Mouse (Mus musculus) testis, adult 2 months (tissue): ENCODE results near the gene Sfxn1. TPM values are rescaled to one million over a fixed set of nuclear protein-coding genes. Genes with fewer than 3 reads are reported as not detected.

Experiments
- H3K27ac ChIP-seq: fragments of 200-500 bp; 2 replicates; pipeline ENCODE4 v1.5.1; 2012; ENCODE audit warnings: low read depth, low read length; ENCODE audit not compliant: control insufficient read depth, insufficient read depth
- H3K27me3 ChIP-seq: fragments of 200-500 bp; 2 replicates; pipeline ENCODE4 v1.6.1; 2012; ENCODE audit warnings: mild to moderate bottlenecking, low read length, moderate library complexity; ENCODE audit not compliant: control insufficient read depth, insufficient read depth
- H3K36me3 ChIP-seq: fragments of 200-500 bp; 2 replicates; pipeline ENCODE4 v1.6.1; 2012; ENCODE audit warnings: mild to moderate bottlenecking, low read length; ENCODE audit not compliant: control insufficient read depth, insufficient read depth
- H3K4me1 ChIP-seq: fragments of 200-500 bp; 2 replicates; pipeline ENCODE4 v1.6.1; 2012; ENCODE audit warnings: low read length; ENCODE audit not compliant: control insufficient read depth, insufficient read depth
- H3K4me3 ChIP-seq: fragments of 200-500 bp; 2 replicates; pipeline ENCODE4 v1.5.1; 2012; ENCODE audit warnings: low read depth, mild to moderate bottlenecking, low read length, moderate library complexity, mixed read lengths; ENCODE audit not compliant: control insufficient read depth
- CTCF ChIP-seq: fragments of 200-500 bp; IDR thresholded peaks from 2 replicates; pipeline ENCODE4 v1.5.1; 2012; ENCODE audit warnings: low read depth, mild to moderate bottlenecking, inconsistent platforms, low read length, moderate library complexity; ENCODE audit not compliant: control insufficient read depth, insufficient read depth, insufficient replicate concordance
- POLR2A ChIP-seq: fragments of 200-500 bp; IDR thresholded peaks from 2 replicates; pipeline ENCODE4 v1.6.1; 2012; ENCODE audit warnings: low read depth, mild to moderate bottlenecking, inconsistent platforms, low read length, moderate library complexity; ENCODE audit not compliant: control insufficient read depth
- polyA plus RNA-seq: library from polyadenylated mRNA; depleted of rRNA; stranded (reverse); fragments of >200 nt; gene quantifications from 2 replicates; pipeline ENCODE4 v1.2.3, GENCODE M21; 2012

Gene Sfxn1
- polyA plus RNA-seq, 1 experiment: 3.5 TPM

- no peaks in the 10 kb centered on the region for H3K36me3 ChIP-seq
Observed at GRCm38 (mm10) chr13:54091719-54092118, 20.1 kb downstream of the Sfxn1 start.

GRCm38 (mm10) chr13:54094349-54094748 lies 22.7 kb downstream of the Sfxn1 start:
- TF ChIP-seq POLR2A (no peak), CTCF (no peak)
- no peaks in the 10 kb centered on the region for H3K36me3 ChIP-seq
- H3K27me3 ChIP-seq: no peaks in the 10 kb centered on the region
- no peaks in the 10 kb centered on the region for H3K4me1 ChIP-seq
- no peak overlapping the region for H3K4me3 ChIP-seq
- H3K27ac ChIP-seq: no peak overlapping the region

More at GRCm38 (mm10) chr13:54091719-54092118, 20.1 kb downstream of the Sfxn1 start:
- no peaks in the 10 kb centered on the region for H3K27me3 ChIP-seq
- TF ChIP-seq POLR2A (no peak), CTCF (no peak)
- H3K27ac ChIP-seq: no peak overlapping the region
- H3K4me3 ChIP-seq: no peak overlapping the region
- H3K4me1 ChIP-seq: no peaks in the 10 kb centered on the region

GRCm38 (mm10) chr13:54094963-54095362 lies 23.3 kb downstream of the Sfxn1 start:
- H3K4me1 ChIP-seq: no peaks in the 10 kb centered on the region
- no peak overlapping the region for H3K27ac ChIP-seq
- H3K4me3 ChIP-seq: no peak overlapping the region
- no peaks in the 10 kb centered on the region for H3K27me3 ChIP-seq
- H3K36me3 ChIP-seq: no peaks in the 10 kb centered on the region
- TF ChIP-seq CTCF (no peak), POLR2A (no peak)

GRCm38 (mm10) chr13:54095721-54096120 lies 24.1 kb downstream of the Sfxn1 start:
- TF ChIP-seq CTCF: no peak
- no peak overlapping the region for H3K27ac ChIP-seq
- H3K36me3 ChIP-seq: no peaks in the 10 kb centered on the region

DNA sequence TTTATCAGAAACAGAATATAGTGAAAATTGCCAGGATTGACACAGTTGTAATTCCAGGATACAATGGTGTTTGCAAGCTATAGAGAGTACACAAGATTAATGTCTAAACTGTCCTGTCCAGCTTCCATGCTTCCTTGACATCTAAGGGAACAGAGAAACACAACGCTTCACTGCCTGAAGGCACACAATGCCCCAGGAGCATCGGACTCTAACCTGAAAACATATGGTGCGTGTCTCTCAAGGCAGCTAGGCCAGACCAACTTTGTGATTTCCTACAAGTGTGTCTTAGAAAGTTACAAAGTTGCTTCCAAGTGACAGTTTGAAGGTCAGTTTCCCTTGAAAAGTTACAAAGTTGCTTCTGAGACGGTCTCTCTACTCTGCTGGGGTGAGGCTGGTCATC lies 25.6 kb downstream of the Sfxn1 start:
- H3K27me3 ChIP-seq: no peaks in the 10 kb centered on the region
- H3K4me1 ChIP-seq: no peaks in the 10 kb centered on the region; the same call in 1 of the 2 replicates
- TF ChIP-seq CTCF (no peak), POLR2A (no peak)
- H3K4me3 ChIP-seq: no peak overlapping the region
- H3K27ac ChIP-seq: no peak overlapping the region
- H3K36me3 ChIP-seq: no peaks in the 10 kb centered on the region

More at GRCm38 (mm10) chr13:54095721-54096120, 24.1 kb downstream of the Sfxn1 start:
- H3K4me1 ChIP-seq: no peaks in the 10 kb centered on the region; the same call in 1 of the 2 replicates
- H3K4me3 ChIP-seq: no peak overlapping the region
- no peaks in the 10 kb centered on the region for H3K27me3 ChIP-seq

DNA sequence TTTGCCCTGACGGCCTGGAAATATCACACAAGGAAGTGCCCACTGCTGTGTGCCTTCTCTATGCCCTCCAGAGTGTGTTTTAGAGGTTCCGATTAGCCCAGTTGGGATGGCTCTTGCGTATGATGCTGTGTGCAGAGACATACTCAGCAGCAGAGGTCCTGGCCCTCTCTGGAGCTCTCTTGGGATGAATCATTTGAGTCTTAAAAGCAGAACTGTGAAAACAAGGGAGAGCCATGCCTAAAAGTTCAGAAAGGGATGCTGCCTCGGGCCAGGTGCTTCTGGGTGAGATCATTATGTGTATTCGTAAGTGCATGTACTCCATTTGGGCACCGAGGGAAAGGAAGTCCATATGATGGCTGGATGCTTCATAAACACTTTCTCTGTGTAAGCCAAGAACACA lies 26.1 kb downstream of the Sfxn1 start:
- Histone ChIP-seq H3K4me1 (no peaks in the 10 kb centered on the region; the same call in 1 of the 2 replicates), H3K27me3 (no peaks in the 10 kb centered on the region), H3K36me3 (no peaks in the 10 kb centered on the region), H3K4me3 (no peak overlapping the region), H3K27ac (no peak overlapping the region)
- TF ChIP-seq CTCF (no peak), POLR2A (no peak)

DNA sequence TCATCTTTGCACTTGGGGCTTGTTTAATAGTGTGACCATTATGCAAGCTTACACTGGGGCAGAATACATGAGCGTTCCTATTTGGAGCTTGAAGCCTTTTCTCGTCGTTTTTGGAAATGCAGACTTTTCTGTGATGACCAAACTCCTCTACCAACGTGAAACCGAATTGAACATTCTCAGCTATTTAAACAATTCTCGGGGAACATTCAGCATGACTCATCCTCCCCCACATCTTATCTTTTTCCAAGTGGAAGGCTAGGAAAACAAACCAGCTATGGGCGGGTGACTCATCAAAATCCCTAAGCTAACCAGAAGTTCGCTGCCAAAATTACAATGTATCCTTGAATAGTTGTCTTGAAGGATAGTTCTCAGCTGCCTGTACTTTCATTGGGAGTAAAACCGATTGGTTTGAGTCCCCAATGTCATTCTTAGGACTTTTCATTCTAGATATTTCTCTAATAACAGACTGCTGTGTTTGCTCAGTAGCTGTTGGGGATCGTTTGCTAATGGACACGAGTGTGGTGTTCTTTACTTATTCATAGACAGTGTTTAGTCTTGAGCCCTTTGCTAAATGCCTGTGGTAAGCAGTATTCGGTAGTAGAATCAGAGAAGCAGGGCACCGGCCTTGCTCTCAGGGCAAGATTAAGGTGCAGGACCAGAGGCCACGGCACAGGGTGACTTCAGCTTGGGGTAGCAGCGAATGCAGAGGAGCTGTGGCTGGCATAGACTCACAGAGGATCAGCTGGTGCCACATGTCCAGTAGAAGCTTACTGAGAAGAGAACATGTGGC lies 29.6 kb downstream of the Sfxn1 start:
- no peaks in the 10 kb centered on the region for H3K36me3 ChIP-seq

More for the DNA sequence above, 29.6 kb downstream of the Sfxn1 start:
- no peak overlapping the region for H3K4me3 ChIP-seq
- no peaks in the 10 kb centered on the region; the same call in 1 of the 2 replicates for H3K4me1 ChIP-seq
- no peaks in the 10 kb centered on the region for H3K27me3 ChIP-seq
- H3K27ac ChIP-seq: no peak overlapping the region
- TF ChIP-seq CTCF: no peak
- no peak for TF ChIP-seq POLR2A
